Mouse (Mus musculus): ENCODE data around the gene Fndc5.

The Fndc5 gene

DNA sequence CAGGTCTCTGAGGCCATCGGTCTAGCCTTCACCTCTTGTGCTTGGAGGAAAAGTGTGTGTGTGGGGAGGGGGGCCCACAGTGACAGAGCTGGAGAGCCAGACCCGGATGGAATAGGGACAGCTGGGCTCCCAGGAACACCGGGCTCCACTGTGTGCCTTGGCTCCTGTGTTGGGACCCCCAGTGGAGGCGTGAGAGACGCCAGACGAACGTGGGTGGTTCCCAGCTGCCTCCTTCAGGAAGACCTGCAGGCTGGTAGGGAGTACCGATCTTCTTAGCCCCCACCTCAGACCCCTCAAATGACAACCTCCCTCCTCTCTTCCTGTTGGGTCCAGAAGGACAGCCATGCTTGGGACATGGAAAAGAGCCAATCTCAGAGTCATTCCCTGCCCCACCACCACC, 14.1 kb upstream of the Fndc5 start:
- ATAC-seq (ENCODE audit: low TSS enrichment) = no peak

DNA sequence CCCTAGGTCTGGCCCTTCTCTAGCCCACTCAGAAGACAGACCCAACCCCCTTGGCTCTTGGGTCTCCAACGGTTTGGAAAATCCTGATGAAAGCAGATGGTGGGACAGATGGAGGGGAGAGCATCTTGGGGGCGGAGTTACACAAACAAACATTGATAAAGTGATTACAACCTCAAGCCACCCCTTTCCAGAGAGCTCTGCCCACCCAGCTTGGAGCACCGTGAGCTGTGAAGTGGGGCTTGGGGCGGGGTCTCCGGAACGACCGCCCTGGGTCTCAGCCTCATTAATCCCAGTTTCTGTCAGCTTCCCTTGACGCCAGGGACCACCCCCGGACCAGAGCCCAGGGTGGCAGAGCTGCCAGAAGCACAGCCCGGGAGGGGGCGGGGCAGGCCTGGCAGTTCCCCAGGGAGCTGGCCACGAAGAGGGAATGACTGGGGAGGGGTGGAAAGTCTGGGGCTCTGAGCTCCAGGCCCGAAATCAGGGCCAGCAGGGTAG, 12.1 kb upstream of the Fndc5 start:
- no peak for ATAC-seq (ENCODE audit: low TSS enrichment)

DNA sequence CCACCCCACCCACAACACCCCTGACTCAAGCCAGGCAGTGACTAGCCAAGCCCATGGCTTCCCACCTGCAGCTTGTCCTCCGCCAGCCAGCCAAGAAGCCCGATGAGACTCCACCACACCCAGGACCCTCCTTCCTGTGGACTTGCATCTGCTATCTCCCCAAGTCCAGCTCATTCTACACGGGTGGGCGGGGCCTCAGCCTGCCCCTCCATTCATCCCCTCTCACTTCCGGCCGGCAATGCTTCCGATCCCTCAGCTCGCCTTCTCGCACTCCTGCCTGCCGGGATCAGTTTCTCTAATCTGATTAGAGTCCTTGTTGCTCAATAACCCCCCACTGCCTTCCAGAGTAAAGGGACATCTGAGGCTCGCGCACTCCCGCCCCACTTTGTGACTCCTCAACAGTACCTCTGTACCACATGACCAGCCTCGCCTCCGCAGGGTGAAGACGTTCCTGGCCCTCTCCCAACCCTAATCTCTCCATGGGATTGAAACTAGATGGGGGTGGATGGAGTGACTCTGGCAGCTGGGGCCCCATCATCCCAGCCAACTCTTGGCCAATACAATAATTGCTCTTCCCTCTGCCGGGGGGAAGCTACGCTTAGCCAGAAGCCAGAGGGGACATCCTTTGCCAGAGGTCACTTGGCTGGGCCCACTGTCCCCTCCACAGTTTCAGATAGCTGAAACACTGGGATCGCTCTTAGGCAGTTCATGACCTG, 10.9 kb upstream of the Fndc5 start:
- ATAC-seq (ENCODE audit: low TSS enrichment) = no peak

DNA sequence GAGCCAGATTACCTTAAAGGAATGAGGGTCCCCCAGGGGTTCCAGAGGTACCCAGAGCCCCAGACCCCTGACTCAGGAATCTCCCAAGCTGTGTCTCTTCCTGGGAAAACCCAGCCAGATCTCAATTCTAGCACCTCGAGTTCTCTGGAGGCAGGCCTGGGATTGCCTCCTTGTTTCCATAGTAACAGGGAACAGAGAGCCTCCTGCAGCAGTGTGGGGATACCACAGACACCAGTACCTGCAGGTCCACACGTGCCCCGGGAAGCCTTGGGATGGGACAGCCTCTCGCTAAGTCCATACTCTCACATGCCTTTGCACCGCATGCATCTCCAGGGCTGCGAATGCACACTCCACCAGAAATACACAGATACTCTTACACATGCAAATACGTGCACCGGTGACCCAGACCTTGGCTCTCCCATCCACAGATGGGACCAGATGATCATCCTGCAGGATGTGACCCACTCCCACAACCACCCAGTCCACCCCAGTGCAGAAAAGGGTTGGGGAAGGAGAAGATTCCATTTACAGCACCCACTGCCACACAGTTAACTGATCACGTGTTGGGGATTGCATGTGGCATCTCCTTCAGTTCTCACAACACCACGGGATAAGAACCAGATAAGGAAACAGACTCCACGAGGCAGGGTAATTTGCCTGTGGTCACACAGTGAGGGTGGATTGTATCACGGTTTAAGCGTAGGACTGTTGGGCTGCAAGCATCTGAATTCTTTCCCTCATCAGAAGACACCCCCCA, 8.0 kb upstream of the Fndc5 start:
- ATAC-seq (ENCODE audit: low TSS enrichment) = peak; percentile 80

DNA sequence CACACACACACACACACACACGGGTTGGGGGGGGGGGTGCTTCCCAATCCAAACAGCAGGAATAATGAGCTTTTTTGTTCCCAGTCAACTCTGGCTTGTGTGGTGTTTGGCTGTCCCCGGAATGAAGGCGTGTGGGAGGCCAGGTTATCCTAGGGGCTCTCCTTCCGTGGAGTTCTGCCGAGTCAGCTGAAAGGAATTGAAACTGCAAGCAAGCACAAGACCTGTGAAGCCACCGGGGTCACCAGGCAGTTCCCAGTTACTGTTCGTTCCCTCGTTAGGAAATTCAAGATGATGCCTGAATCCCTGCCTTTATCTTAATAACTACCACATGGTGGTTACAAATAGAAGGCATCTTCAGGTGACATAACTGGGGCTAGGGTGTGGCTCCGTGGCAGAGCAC, 7.4 kb upstream of the Fndc5 start:
- no peak for ATAC-seq (ENCODE audit: low TSS enrichment)

DNA sequence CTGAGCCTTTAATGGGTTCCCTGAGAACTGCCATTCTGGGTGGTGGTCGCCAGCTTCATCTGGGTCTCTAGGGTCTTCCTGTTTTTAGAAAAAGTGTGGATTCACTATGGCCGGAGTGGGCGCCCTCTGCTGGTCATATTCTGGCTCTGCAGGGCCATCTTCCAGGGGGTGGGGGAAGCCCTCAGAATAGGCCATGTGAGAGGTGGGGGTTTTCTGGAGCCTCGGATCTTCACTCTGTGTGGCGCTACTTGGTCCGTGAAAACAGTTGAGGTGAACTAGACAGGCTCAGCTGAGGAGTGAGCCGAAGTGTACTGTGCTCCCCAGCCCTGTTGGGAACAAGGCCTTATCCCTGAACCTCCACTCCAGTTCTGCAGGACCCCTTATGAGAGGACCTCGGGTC, 6.7 kb upstream of the Fndc5 start:
- no peak for ATAC-seq (ENCODE audit: low TSS enrichment)

DNA sequence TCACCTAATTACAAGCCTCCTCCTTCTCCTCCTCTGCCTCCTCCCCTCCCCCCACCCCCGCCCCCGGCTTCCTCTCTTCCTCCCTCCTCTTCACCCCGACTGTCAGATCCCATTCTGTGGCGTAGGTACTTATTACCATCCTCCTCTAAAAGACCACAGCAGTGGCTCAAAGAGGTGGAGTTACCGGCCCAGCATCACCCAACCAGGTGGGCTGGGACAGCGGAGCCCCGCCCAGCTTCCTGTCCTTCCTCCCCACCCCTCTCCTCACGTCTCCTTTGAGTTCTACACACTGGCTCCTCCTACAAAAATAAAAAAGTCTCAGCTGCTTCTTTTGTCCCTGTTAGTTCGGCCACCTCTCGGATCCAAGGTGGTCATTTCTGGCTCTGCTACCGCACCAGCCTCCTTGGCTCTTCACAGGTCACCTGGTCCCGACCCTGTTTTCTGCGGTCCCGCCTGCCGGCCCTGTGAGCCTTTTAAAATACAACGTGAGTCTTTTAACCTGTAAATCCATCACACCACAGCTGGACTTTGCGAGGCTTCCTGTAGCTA, 6.0 kb upstream of the Fndc5 start:
- no peak for ATAC-seq (ENCODE audit: low TSS enrichment)

DNA sequence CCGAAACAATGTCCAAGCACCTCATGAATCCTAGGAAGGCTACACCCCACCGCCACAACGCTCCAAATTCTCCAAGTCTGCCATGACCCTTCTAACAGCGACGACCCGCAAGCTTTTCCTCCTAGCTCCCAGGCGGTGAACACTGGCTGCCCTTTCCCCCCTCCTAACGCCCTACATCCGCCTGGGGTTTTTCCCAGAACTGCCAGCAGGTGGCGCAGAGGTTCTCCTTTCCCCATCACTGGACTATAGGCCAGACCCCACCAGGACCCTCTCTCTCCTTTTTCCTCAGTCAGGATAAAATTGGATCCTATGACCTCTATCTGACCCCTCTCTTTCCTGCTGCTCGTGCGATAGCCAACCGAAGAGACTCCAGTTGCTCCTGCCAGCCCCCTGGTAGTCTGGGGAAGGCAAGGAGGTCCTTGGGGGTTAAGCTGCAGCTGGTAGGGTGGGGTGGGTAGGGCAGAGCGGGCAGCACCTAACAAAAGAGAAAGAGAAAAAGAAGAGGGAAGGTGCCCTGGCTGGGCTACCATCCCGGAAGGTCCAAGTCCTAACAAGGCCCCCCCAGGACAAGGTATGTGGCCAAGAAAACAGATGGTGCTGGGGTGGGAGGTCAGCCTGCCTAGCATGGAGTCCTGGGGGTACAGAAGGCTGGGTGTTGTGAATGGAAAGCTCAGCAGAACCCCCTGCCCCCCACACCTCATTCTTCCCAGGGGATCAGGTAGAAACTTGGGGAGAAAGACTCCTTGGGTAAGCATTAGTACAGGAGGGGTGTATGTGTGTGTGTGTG, 1.8 kb upstream of the Fndc5 start:
- no peak for ATAC-seq (ENCODE audit: low TSS enrichment)

DNA sequence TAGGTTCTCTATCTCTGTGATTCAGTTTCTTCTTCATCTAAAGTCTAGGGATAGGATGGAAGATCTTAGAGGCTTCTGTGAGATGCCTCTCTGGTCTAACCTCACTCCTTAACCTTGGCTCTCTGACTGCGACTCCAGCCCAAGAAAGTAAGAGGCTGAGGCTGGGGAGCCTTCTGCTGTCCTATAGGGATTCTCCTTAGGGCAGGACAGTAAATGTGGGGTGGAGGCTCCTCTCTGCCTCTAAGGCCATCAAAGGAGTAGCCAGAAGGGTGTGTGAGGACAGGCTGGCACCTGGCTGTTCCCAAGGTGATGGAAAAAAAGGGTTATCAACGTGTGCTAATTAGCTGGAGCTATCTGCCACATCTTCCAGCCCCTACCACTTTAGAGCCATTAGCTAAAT, 1.2 kb upstream of the Fndc5 start:
- no peak for ATAC-seq (ENCODE audit: low TSS enrichment)

DNA sequence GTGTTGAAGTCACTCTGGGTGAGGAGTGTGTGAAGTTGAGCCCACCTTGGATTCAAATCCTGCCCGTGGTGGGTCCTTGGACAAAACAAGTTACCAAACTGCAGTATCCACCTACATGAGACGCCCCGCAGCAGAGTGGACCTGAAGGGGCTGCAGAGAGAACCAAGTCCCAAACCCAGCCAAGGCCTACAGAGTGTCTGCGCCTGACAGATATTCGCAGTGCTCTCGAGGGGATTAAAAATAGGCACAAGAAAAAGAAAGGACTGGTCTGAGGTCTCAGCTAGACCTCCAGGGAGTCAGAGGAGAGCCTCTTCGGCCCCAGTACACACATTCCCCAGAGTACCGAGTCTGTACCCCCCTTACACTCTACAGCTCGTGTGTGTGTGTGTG, 615 bp upstream of the Fndc5 start:
- peak; percentile 20; the same call in 1 of the 2 replicates for ATAC-seq (ENCODE audit: low TSS enrichment)

DNA sequence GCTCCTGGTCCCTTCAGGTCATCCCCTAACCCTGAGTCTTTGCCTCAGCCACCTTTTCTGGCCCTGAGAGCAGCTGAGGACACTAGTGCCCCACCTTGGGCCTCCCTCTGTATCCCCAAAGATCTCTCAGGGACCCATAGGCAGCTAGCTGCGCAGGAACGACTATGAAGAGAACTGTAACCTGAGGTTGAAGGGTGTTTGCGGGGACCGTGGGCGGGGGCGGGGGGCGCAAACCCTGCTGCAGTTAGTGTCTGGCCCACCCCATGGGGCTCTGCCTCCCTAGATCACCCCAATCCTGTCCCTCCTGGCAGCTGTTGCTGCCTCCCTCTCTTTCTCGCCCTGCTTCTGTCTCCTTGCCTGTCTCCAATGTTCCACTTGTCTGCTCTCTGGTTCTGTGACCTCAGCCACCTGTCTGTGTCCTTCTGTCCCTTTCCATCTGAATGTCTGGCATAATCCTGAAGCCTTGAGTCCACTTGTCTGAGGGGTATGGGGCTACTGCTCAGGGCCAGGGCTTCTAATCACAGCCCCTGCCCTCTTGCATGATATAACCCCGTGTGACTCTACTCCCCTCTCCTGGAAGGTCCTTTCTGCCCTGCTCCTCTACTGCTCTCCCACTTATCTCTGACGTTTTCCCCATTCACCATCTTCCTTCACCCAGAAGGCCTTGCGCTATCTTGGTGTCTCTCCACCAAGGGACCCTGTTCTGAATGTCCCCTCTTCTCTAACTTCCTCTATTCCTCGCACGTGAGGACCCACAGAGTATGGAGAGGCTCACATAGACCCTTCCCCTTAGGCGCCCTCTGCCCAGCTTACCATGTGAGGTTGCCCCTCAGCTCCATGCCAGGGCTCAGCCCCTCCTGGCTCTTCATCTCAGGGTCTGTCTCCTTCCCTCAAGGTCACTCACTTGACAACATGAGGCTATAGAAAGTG, 858 bp downstream of the Fndc5 start:
- ATAC-seq (ENCODE audit: low TSS enrichment) = no peak

DNA sequence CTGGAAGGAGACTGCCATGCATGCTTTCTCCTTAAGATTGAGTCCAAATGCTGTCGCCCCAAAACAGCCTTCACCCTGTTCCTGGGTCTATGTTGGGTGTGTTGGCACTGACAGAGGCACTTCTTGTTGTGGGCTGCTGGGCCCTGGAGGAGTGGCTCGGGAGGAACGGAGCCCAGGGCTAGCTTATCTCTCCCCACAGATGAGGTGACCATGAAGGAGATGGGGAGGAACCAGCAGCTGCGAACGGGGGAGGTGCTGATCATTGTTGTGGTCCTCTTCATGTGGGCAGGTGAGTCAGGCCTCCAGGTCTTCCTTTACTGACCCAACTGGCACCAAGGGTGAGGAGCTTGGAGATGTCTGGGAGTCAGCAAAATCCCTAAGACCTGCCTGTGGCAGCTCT, 2.8 kb downstream of the Fndc5 start:
- no peak for ATAC-seq (ENCODE audit: low TSS enrichment)

DNA sequence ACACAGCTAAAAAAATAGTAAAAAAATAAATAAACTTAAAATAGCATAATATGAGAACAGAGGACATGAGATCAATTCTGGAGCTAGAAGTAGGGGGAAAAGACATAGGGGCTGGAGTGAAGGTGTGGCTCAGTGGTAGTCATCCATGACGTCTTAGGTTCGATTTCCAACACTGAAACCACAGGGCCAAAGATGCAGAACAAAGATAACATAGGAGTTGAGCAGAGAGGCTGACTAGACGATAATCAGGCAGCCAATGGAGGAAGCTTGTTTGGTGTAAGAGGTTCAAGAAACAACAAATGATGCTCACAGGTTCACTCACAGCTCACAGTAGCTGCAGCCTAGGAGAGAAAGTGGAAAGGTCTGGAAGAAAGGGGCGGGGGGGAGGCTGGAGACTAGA, 4.0 kb downstream of the Fndc5 start:
- no peak for ATAC-seq (ENCODE audit: low TSS enrichment)

DNA sequence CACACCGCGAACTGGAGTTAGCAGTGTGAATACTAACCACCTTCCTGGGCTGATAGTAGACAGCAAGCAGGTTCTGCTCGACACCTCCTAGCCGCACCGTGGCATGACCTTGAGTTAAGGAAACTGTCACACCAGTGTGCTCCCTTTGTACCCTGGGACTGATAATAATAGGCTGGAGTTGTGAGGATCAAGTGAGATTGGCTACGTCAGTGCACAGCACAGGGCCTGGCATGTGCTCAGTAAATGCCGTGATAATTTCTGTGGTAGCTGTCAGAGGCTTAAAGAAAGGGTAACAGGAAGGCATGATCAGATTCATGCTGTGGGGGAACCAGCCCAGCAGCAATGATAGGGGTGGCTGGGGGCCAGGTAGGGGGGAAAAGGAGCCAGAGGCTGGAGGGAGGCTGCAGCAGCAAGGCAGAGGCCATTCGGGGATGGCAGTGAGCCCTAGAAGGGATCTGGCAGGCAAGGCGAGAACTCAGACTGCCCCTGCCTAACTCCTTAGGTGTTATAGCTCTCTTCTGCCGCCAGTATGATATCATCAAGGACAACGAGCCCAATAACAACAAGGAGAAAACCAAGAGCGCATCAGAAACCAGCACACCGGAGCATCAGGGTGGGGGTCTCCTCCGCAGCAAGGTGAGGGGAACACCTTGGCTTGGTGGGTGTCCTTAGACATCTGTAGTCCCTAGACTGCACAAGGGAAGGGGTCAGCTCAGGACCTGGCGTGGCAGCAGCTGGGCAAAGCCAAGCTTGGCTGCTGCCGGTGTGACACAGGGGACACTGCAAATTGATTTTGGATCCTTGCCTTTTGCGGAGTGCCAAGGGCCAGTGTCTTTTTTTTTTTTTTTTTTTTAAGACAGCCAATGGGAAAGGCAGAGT, 5.0 kb downstream of the Fndc5 start:
- no peak for ATAC-seq (ENCODE audit: low TSS enrichment)

DNA sequence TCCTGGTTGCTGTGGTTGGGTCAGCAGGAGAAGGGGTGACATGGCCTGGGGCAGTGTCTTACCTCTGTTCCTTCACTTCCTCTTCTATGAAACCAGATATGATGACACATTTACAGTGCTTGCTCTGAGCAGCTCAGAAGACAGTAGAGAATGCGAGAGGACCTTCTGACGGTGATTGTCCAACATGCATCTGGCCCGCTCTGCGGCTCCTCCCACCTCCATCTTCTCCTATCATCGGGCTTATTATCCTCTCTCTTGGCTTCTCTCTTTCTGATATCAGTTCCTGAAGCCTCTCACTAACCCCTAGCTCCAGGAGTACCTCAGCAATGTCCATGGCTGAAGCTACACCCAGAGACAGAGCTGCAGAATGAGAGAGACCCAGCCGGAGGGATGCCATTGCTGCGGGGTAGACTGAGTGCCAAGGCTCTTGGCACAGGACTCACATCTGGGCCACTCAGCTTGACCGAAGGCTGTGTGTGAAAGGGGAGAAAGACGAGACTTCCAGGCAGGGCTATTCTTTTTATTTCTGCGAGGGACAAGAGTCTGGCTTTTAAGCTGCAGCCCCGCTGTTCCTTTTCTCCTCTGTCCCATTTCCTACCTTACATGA, 5.7 kb downstream of the Fndc5 start:
- no peak for ATAC-seq (ENCODE audit: low TSS enrichment)

DNA sequence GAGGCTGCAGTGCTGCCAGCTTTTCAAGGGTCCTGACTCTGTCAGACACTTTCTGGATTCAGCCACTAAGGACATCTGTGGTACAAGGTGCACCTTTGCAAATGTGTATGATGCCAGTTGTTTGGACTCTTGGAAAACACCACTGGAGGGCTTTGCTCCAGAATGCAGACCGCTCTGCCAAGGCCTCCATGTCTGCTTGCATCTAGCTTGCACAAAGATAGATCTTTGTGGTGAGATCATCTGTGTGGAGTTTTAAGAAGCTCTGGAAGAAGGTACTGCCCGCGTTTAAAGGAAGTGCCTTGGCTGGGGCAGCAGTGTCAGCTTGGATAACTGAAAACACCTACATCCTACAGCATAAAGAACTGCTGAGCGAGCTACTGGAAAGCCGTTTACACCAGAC, 6.7 kb downstream of the Fndc5 start:
- peak; percentile 36 for ATAC-seq (ENCODE audit: low TSS enrichment)

DNA sequence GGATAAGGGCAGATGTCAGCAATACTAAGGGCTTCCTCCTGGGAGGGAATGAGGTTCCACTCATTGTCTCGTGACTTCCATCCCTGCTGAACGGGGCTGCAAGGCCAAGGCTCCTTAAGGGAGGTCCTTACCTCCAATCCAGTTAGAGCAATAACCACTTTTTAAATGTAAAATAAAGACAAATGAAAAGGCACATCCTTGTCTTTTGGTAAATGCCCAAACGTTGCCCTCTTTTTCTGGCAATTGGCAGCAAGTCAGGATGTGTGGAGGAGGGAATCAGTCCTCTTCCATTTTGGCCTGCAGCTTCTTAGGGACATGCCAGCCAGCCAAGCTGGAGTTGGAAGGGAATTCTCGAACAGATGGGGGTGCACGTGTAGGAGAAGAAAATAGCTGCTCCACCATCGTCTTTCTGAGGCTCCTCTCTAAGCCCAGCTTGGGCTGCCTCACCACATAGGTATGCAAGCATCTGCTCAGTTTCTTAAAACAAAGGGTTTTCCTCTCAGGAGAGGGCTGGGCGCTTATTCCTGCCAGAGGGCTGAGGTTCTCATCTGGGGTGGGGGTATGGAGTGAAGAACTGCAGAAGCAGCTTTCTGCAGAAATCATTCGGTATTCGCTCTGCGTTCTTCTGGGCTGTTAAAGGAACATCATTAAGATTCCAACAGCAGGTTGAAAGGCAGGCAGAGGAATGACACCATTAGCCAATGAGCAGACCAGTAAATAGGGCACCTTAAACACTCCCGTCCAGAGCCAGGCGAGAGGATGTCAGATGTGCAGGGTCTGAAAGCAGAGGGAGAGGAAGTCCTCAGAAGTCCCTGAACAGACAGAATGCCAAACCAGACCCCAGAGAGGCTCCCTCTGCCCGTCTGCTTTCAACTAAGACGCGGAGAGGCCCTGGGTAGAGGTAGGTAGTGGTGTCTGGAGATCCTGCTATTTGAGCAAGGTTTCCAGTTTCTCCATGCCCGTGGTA, 7.9 kb downstream of the Fndc5 start:
- peak; percentile 51 for ATAC-seq (ENCODE audit: low TSS enrichment)

DNA sequence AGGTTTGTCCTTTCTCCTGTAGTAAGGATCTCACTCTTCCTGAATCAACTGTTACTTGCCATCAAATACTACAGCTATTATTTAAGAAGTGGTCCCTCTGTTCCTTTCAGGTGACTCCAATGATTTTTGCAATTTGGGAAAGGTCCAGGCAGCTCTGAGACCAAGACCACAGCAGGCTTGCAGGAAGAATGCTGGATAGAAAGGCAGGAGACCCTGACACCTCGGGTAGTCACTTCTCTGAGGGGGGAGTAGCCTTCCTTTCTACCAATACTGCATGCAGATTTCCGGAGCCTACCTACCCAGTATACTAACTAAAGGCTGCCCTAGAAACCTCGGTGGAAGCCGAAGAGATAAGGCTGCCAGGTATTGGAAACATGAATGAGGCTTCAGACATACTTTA, 8.6 kb downstream of the Fndc5 start:
- no peak for ATAC-seq (ENCODE audit: low TSS enrichment)

DNA sequence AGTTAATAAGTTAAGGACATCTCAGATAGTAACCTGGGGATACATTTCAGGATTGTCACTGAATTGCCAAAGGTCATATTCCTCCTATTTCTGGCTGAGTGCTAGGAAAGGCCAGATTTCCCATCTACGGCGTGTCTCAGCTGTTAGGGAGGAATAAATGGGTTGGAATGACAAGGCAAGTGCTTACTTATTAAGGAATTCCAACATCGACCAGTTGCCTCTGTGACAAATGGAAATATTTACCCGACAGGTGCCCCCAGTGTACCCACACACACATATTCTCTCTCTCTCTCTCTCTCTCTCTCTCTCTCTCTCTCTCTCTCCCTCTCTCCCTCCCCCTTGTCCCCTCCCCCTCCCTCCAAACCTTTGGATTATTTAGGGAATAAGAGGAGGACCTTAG, 9.1 kb downstream of the Fndc5 start:
- ATAC-seq (ENCODE audit: low TSS enrichment) = no peak

Measured in frontal cortex, adult (tissue).